Mouse (Mus musculus) liver, postnatal 0 days (tissue): ENCODE results near the gene Tmem19.

Experiments used
- CTCF ChIP-seq: sonication (generic); IDR thresholded peaks from 2 replicates; pipeline ENCODE4 v1.5.1; 2016; ENCODE audit warnings: antibody characterized with exemption, low read depth
- EP300 ChIP-seq: IDR thresholded peaks from 2 replicates; pipeline ENCODE4 v1.6.1; 2016; ENCODE audit warnings: antibody characterized with exemption, low read depth, mild to moderate bottlenecking

GRCm38 (mm10) chr10:115332997-115333396 lies 29.3 kb downstream of the Tmem19 start:
- TF ChIP-seq CTCF (no peak), EP300 (no peak)
